Mouse (Mus musculus) mesoderm, embryonic 11.5 days (tissue): ENCODE results near the gene Dppa3.
A peak's percentile ranks its signal among the peaks of the same experiment; 100 is the strongest.

ENCODE experiments used
- DNase-seq: peaks from one replicate; pipeline ENCODE4 v3.0.0-alpha.2; 2012; ENCODE audit warnings: low read depth, low spot score

Gene Dppa3

GRCm38 (mm10) chr6:122626110-122626509 lies at the start of gene Dppa3:
TSS of gene Dppa3 (plus strand) at chr6:122626410.
- DNase-seq, result no peak

GRCm38 (mm10) chr6:122577030-122577429 lies 49.2 kb upstream of the Dppa3 start:
- DNase-seq, result no peak

- DNase-seq, result no peak
Observed at GRCm38 (mm10) chr6:122579086-122579485, 47.1 kb upstream of the Dppa3 start.

GRCm38 (mm10) chr6:122591027-122591758 lies 35.0 kb upstream of the Dppa3 start:
- no peak for DNase-seq

GRCm38 (mm10) chr6:122592905-122593304 lies 33.3 kb upstream of the Dppa3 start:
- no peak for DNase-seq

- peak; percentile 34 for DNase-seq
Observed at GRCm38 (mm10) chr6:122595637-122596036, 30.6 kb upstream of the Dppa3 start.

GRCm38 (mm10) chr6:122596608-122597007 lies 29.6 kb upstream of the Dppa3 start:
- no peak for DNase-seq

GRCm38 (mm10) chr6:122598014-122598413 lies 28.2 kb upstream of the Dppa3 start:
- no peak for DNase-seq

GRCm38 (mm10) chr6:122598436-122598835 lies 27.8 kb upstream of the Dppa3 start:
- DNase-seq, result no peak

GRCm38 (mm10) chr6:122599054-122599737 lies 27.0 kb upstream of the Dppa3 start:
- DNase-seq, result no peak

GRCm38 (mm10) chr6:122600066-122600646 lies 26.1 kb upstream of the Dppa3 start:
- DNase-seq, result no peak

- no peak for DNase-seq
Observed at GRCm38 (mm10) chr6:122601031-122601430, 25.2 kb upstream of the Dppa3 start.

- DNase-seq, result no peak
Observed at GRCm38 (mm10) chr6:122601615-122602014, 24.6 kb upstream of the Dppa3 start.

GRCm38 (mm10) chr6:122602242-122602991 lies 23.8 kb upstream of the Dppa3 start, which contains the start of gene Apobec1:
TSS of gene Apobec1 (minus strand) at chr6:122602444.
- DNase-seq, result peak; percentile 46

GRCm38 (mm10) chr6:122602992-122603322 lies 23.3 kb upstream of the Dppa3 start:
- no peak for DNase-seq

GRCm38 (mm10) chr6:122604260-122604659 lies 21.9 kb upstream of the Dppa3 start:
- no peak for DNase-seq

- no peak for DNase-seq
Observed at GRCm38 (mm10) chr6:122605483-122605882, 20.7 kb upstream of the Dppa3 start.

- no peak for DNase-seq
Observed at GRCm38 (mm10) chr6:122606661-122607060, 19.5 kb upstream of the Dppa3 start.

GRCm38 (mm10) chr6:122607700-122608099 lies 18.5 kb upstream of the Dppa3 start:
- no peak for DNase-seq

- no peak for DNase-seq
Observed at GRCm38 (mm10) chr6:122608434-122609376, 17.5 kb upstream of the Dppa3 start.

- no peak for DNase-seq
Observed at GRCm38 (mm10) chr6:122609377-122609728, 16.9 kb upstream of the Dppa3 start.
